Mouse (Mus musculus) CH12.LX (cell line): ENCODE measurements around the gene Zfp658. TPM values are rescaled to one million over a fixed set of nuclear protein-coding genes. Genes with fewer than 3 reads are reported as not detected.

Experiments used
- DNase-seq: peaks from one replicate; pipeline ENCODE4 v3.0.0-alpha.2; 2013; ENCODE audit errors: extremely low read depth
- H3K27ac ChIP-seq: 2 replicates; pipeline ENCODE4 v1.5.1; 2012; ENCODE audit warnings: low read depth, mild to moderate bottlenecking, control low read depth, moderate library complexity; ENCODE audit not compliant: insufficient read depth
- H3K27me3 ChIP-seq: replicated peaks from 2 replicates; pipeline ENCODE3; 2012; ENCODE audit warnings: inconsistent platforms
- H3K36me3 ChIP-seq, 2 experiments: replicated peaks in 1 of 2; 2 replicates each; pipeline versions ENCODE3 to v1.6.1; 2012; ENCODE audit warnings: inconsistent platforms in 1 of 2, low read length in 1 of 2, mild to moderate bottlenecking in 1 of 2, mixed read lengths in 1 of 2, moderate library complexity in 1 of 2; ENCODE audit not compliant: control insufficient read depth in 1 of 2, insufficient read depth in 1 of 2
- H3K4me1 ChIP-seq, 2 experiments: 2 replicates each; pipeline ENCODE4 v1.6.1; 2012; ENCODE audit warnings: inconsistent platforms in 1 of 2, moderate library complexity in 1 of 2; ENCODE audit not compliant: insufficient read depth in 2 of 2, control insufficient read depth in 1 of 2
- H3K4me2 ChIP-seq: 2 replicates; pipeline ENCODE4 v1.6.1; 2012; ENCODE audit warnings: low read depth, mild to moderate bottlenecking, control low read depth; ENCODE audit not compliant: poor library complexity, insufficient read depth, severe bottlenecking
- H3K4me3 ChIP-seq, 3 experiments: fragments of 150-350 bp in 1 of 3; sonication (generic) in 1 of 3; replicated peaks in 1 of 3; 2 replicates each; pipeline versions ENCODE3 to v1.5.1; 2011 to 2012; ENCODE audit warnings: low read depth in 2 of 3, low read length in 2 of 3, mild to moderate bottlenecking in 2 of 3, moderate library complexity in 2 of 3, control low read depth in 1 of 3, improper control_type of control experiment in 1 of 3, inconsistent platforms in 1 of 3, mixed read lengths in 1 of 3; ENCODE audit not compliant: poor library complexity in 1 of 3
- H3K79me2 ChIP-seq: replicated peaks from 2 replicates; pipeline ENCODE4 v1.6.1; 2012; ENCODE audit warnings: mild to moderate bottlenecking, moderate library complexity; ENCODE audit not compliant: control insufficient read depth, poor library complexity, insufficient read depth, severe bottlenecking; ENCODE audit errors: extremely low read depth
- H3K9ac ChIP-seq: 2 replicates; pipeline ENCODE4 v1.6.1; 2012; ENCODE audit warnings: low read depth, mild to moderate bottlenecking, control low read depth, moderate library complexity; ENCODE audit not compliant: insufficient read depth
- H3K9me3 ChIP-seq: replicated peaks from 2 replicates; pipeline ENCODE3; 2012; ENCODE audit warnings: low read length, inconsistent platforms, mixed read lengths
- BHLHE40 ChIP-seq: IDR thresholded peaks from 2 replicates; pipeline ENCODE4 v1.6.1; 2011; ENCODE audit warnings: mild to moderate bottlenecking, low read depth, low read length, improper control_type of control experiment
- E2F4 ChIP-seq: IDR thresholded peaks from 2 replicates; pipeline ENCODE4 v1.6.1; 2011; ENCODE audit warnings: low read depth, low read length, improper control_type of control experiment; ENCODE audit not compliant: insufficient replicate concordance
- ELF1 ChIP-seq: IDR thresholded peaks from 2 replicates; pipeline ENCODE4 v1.6.1; 2014; ENCODE audit warnings: low read depth, mild to moderate bottlenecking, inconsistent platforms, low read length, improper control_type of control experiment
- ETS1 ChIP-seq: conservative IDR thresholded peaks from 2 replicates; pipeline ENCODE4 v1.6.1; 2012; ENCODE audit warnings: low read depth, mild to moderate bottlenecking, inconsistent platforms, low read length, improper control_type of control experiment, moderate library complexity
- KAT2A ChIP-seq: IDR thresholded peaks from 2 replicates; pipeline ENCODE4 v1.6.1; 2012; ENCODE audit warnings: low read length, improper control_type of control experiment, inconsistent platforms; ENCODE audit not compliant: insufficient replicate concordance
- MAX ChIP-seq: IDR thresholded peaks from 2 replicates; pipeline ENCODE4 v1.6.1; 2011; ENCODE audit warnings: low read length, improper control_type of control experiment
- MAZ ChIP-seq: IDR thresholded peaks from 2 replicates; pipeline ENCODE4 v1.6.1; 2012; ENCODE audit warnings: low read depth, mild to moderate bottlenecking, inconsistent platforms, low read length, improper control_type of control experiment, moderate library complexity
- MXI1 ChIP-seq: IDR thresholded peaks from 2 replicates; pipeline ENCODE4 v1.6.1; 2011; ENCODE audit warnings: mild to moderate bottlenecking, low read depth, low read length, improper control_type of control experiment
- NRF1 ChIP-seq: IDR thresholded peaks from 2 replicates; pipeline ENCODE4 v1.6.1; 2014; ENCODE audit warnings: low read depth, mild to moderate bottlenecking, inconsistent platforms, low read length, improper control_type of control experiment, moderate library complexity
- PAX5 ChIP-seq: IDR thresholded peaks from 2 replicates; pipeline ENCODE4 v1.6.1; 2012; ENCODE audit warnings: low read length, inconsistent platforms, mixed read lengths
- POLR2A ChIP-seq: IDR thresholded peaks from 2 replicates; pipeline ENCODE4 v1.6.1; 2011; ENCODE audit warnings: low read depth, mild to moderate bottlenecking, improper control_type of control experiment, low read length
- RAD21 ChIP-seq: IDR thresholded peaks from 2 replicates; pipeline ENCODE4 v1.6.1; 2011; ENCODE audit warnings: low read depth, mild to moderate bottlenecking, low read length, improper control_type of control experiment, moderate library complexity
- RCOR1 ChIP-seq: conservative IDR thresholded peaks from 2 replicates; pipeline ENCODE4 v1.6.1; 2012; ENCODE audit warnings: low read depth, mild to moderate bottlenecking, inconsistent platforms, low read length, improper control_type of control experiment
- SIN3A ChIP-seq: IDR thresholded peaks from 2 replicates; pipeline ENCODE4 v1.6.1; 2012; ENCODE audit warnings: low read length, improper control_type of control experiment, inconsistent platforms
- TBP ChIP-seq: conservative IDR thresholded peaks from 2 replicates; pipeline ENCODE4 v1.6.1; 2011; ENCODE audit warnings: low read depth, low read length, improper control_type of control experiment
- TCF12 ChIP-seq: IDR thresholded peaks from 2 replicates; pipeline ENCODE4 v1.6.1; 2014; ENCODE audit warnings: low read depth, mild to moderate bottlenecking, inconsistent platforms, low read length, improper control_type of control experiment
- UBTF ChIP-seq: IDR thresholded peaks from 2 replicates; pipeline ENCODE4 v1.6.1; 2012; ENCODE audit warnings: low read depth, mild to moderate bottlenecking, inconsistent platforms, low read length, improper control_type of control experiment, moderate library complexity
- USF1 ChIP-seq: IDR thresholded peaks from 2 replicates; pipeline ENCODE4 v1.6.1; 2014; ENCODE audit warnings: low read depth, mild to moderate bottlenecking, inconsistent platforms, low read length, improper control_type of control experiment
- USF2 ChIP-seq: conservative IDR thresholded peaks from 2 replicates; pipeline ENCODE4 v1.6.1; 2011; ENCODE audit warnings: low read depth, low read length, improper control_type of control experiment
- ZC3H11A ChIP-seq: IDR thresholded peaks from 2 replicates; pipeline ENCODE4 v1.6.1; 2012; ENCODE audit warnings: low read depth, mild to moderate bottlenecking, inconsistent platforms, low read length, improper control_type of control experiment
- ZMIZ1 ChIP-seq: IDR thresholded peaks from 2 replicates; pipeline ENCODE4 v1.6.1; 2012; ENCODE audit warnings: low read depth, mild to moderate bottlenecking, inconsistent platforms, low read length, improper control_type of control experiment
- dilution Hi-C: fragments of 300-500 bp; cut with MboI; formaldehyde crosslinking; loops from 2 replicates; pipeline ENCODE4 v1.14.3; 2020; ENCODE audit warnings: low sequenced_read_pairs; ENCODE audit not compliant: extremely low pct_unique_long_range_greater_than_20kb, extremely low pct_ligation_motif_present
- in situ Hi-C: fragments of 300-500 bp; cut with MboI; formaldehyde crosslinking; loops from 3 replicates; pipeline ENCODE4 v1.14.3; 2019; ENCODE audit warnings: low sequenced_read_pairs, low pct_ligation_motif_present, low pct_unique_long_range_greater_than_20kb, mixed read lengths
- polyA plus RNA-seq: library from polyadenylated mRNA; unstranded; fragments of >175 nt; gene quantifications from 2 replicates; pipeline ENCODE4 v1.2.1, GENCODE M21; 2012; ENCODE audit warnings: low read depth; ENCODE audit not compliant: insufficient read length
- total RNA-seq, 2 experiments: library from RNA; depleted of rRNA; stranded (reverse); fragments of 300-350 nt in 1 of 2; fragments of >200 nt in 1 of 2; gene quantifications; 2 replicates each; pipeline ENCODE4 v1.2.3; 2012 to 2014

Gene Zfp658
- total and polyA plus RNA-seq, 3 experiments: 2.3 to 3.3 (median 2.9) TPM

- dilution Hi-C loops: no loop called here
- no peak within 1 kb of the TSS for H3K4me3 ChIP-seq
- no peaks in the 10 kb centered on the region for H3K9me3 ChIP-seq
- TF ChIP-seq TBP: no peak
- no peak for TF ChIP-seq UBTF
- no peak for TF ChIP-seq MXI1
- no peak for TF ChIP-seq PAX5
- TF ChIP-seq KAT2A: no peak
- no peak for TF ChIP-seq USF1
- TF ChIP-seq, all 38 proteins: peak for 0
- Histone ChIP-seq H3K27ac (no peak within 1 kb of the TSS), H3K79me2 (no peaks in the 10 kb centered on the region), H3K4me2 (no peak within 1 kb of the TSS), H3K4me1 (no peaks in the 10 kb centered on the region), H3K36me3 (no peaks in the 10 kb centered on the region), H3K27me3 (no peaks in the 10 kb centered on the region), H3K9ac (no peak within 1 kb of the TSS)
- in situ Hi-C loops: no loop called here
- DNase-seq: no peak
Measured at GRCm38 (mm10) chr7:43606896-43607742, 45.1 kb downstream of the Zfp658 start, which contains the start of gene Zfp819. Gene Zfp819 (plus strand): TSS chr7:43607169.

GRCm38 (mm10) chr7:43607743-43608287, 45.8 kb downstream of the Zfp658 start:
- Histone ChIP-seq H3K36me3 (no peaks in the 10 kb centered on the region), H3K4me3 (no peak overlapping the region), H3K9ac (no peak overlapping the region)
- dilution Hi-C loops: no loop called here
- TF ChIP-seq USF1 (no peak), NRF1 (no peak), ETS1 (no peak), ZMIZ1 (no peak)
- TF ChIP-seq, all 38 proteins: peak for 0
- no peaks in the 10 kb centered on the region for H3K4me1 ChIP-seq
- in situ Hi-C loops: no loop called here
- H3K27me3 ChIP-seq: no peaks in the 10 kb centered on the region
- H3K4me2 ChIP-seq: no peak overlapping the region
- H3K27ac ChIP-seq: no peak overlapping the region
- no peaks in the 10 kb centered on the region for H3K79me2 ChIP-seq
- no peak for DNase-seq
- H3K9me3 ChIP-seq: no peaks in the 10 kb centered on the region

GRCm38 (mm10) chr7:43608316-43608824, 46.3 kb downstream of the Zfp658 start:
- in situ Hi-C loops: no loop called here
- no peaks in the 10 kb centered on the region for H3K4me1 ChIP-seq
- H3K27ac ChIP-seq: no peak overlapping the region
- H3K79me2 ChIP-seq: no peaks in the 10 kb centered on the region
- DNase-seq: no peak
- no peak overlapping the region for H3K4me2 ChIP-seq
- H3K36me3 ChIP-seq: no peaks in the 10 kb centered on the region
- TF ChIP-seq PAX5 (no peak), SIN3A (no peak), E2F4 (no peak), USF2 (no peak), ZC3H11A (no peak), USF1 (no peak), POLR2A (no peak), MAZ (no peak), ETS1 (no peak), BHLHE40 (no peak), MAX (no peak), ELF1 (no peak), KAT2A (no peak), TCF12 (no peak), RCOR1 (no peak), NRF1 (no peak), RAD21 (no peak)
- no peak overlapping the region for H3K9ac ChIP-seq
- no peaks in the 10 kb centered on the region for H3K9me3 ChIP-seq
- H3K27me3 ChIP-seq: no peaks in the 10 kb centered on the region
- dilution Hi-C loops: no loop called here
- H3K4me3 ChIP-seq: no peak overlapping the region
